Mouse (Mus musculus): ENCODE measurements around the gene Pipox.

Gene Pipox

GRCm38 (mm10) chr11:77909376-77909775 is 15.5 kb upstream of the Pipox start:
- no peak for DNase-seq (ENCODE audit: low read depth, low spot score)

- DNase-seq (ENCODE audit: low read depth, low spot score), result no peak
Measured at GRCm38 (mm10) chr11:77908468-77908867, 14.6 kb upstream of the Pipox start.

- DNase-seq (ENCODE audit: low read depth, low spot score), result no peak
Measured at GRCm38 (mm10) chr11:77906747-77907174, 12.9 kb upstream of the Pipox start.

- no peak for DNase-seq (ENCODE audit: low read depth, low spot score)
Measured at GRCm38 (mm10) chr11:77906097-77906687, 12.3 kb upstream of the Pipox start.

- no peak for DNase-seq (ENCODE audit: low read depth, low spot score)
Measured at GRCm38 (mm10) chr11:77904707-77905106, 10.8 kb upstream of the Pipox start.

GRCm38 (mm10) chr11:77903761-77904160 is 9.9 kb upstream of the Pipox start:
- DNase-seq (ENCODE audit: low read depth, low spot score), result no peak

GRCm38 (mm10) chr11:77901775-77902355 is 8.0 kb upstream of the Pipox start:
- DNase-seq (ENCODE audit: low read depth, low spot score), result no peak

- no peak for DNase-seq (ENCODE audit: low read depth, low spot score)
Measured at GRCm38 (mm10) chr11:77901366-77901765, 7.5 kb upstream of the Pipox start.

- no peak for DNase-seq (ENCODE audit: low read depth, low spot score)
Measured at GRCm38 (mm10) chr11:77900696-77901095, 6.8 kb upstream of the Pipox start.

GRCm38 (mm10) chr11:77900187-77900586 is 6.3 kb upstream of the Pipox start:
- DNase-seq (ENCODE audit: low read depth, low spot score), result no peak

GRCm38 (mm10) chr11:77896820-77897805 is 3.2 kb upstream of the Pipox start:
- no peak for DNase-seq (ENCODE audit: low read depth, low spot score)

GRCm38 (mm10) chr11:77896480-77896819 is 2.6 kb upstream of the Pipox start:
- DNase-seq (ENCODE audit: low read depth, low spot score), result no peak

- DNase-seq (ENCODE audit: low read depth, low spot score), result no peak
Measured at GRCm38 (mm10) chr11:77896011-77896410, 2.1 kb upstream of the Pipox start.

- no peak for DNase-seq (ENCODE audit: low read depth, low spot score)
Measured at GRCm38 (mm10) chr11:77894967-77895366, 1.1 kb upstream of the Pipox start.

GRCm38 (mm10) chr11:77893283-77893682 is 613 bp downstream of the Pipox start:
- no peak for DNase-seq (ENCODE audit: low read depth, low spot score)

GRCm38 (mm10) chr11:77892883-77893282 is 1.0 kb downstream of the Pipox start:
- no peak for DNase-seq (ENCODE audit: low read depth, low spot score)

GRCm38 (mm10) chr11:77890648-77891258 is 3.1 kb downstream of the Pipox start:
- DNase-seq (ENCODE audit: low read depth, low spot score), result peak; percentile 91

GRCm38 (mm10) chr11:77889484-77889883 is 4.4 kb downstream of the Pipox start:
- DNase-seq (ENCODE audit: low read depth, low spot score), result peak; percentile 70

- peak; percentile 74 for DNase-seq (ENCODE audit: low read depth, low spot score)
Measured at GRCm38 (mm10) chr11:77888846-77889245, 5.0 kb downstream of the Pipox start.

GRCm38 (mm10) chr11:77887373-77887960 is 6.4 kb downstream of the Pipox start:
- DNase-seq (ENCODE audit: low read depth, low spot score), result peak; percentile 90

- DNase-seq (ENCODE audit: low read depth, low spot score), result no peak
Measured at GRCm38 (mm10) chr11:77885246-77885575, 8.7 kb downstream of the Pipox start.
